Mouse (Mus musculus): Measurements from ENCODE around the gene Opn3. TPM values are rescaled to one million over a fixed set of nuclear protein-coding genes. Genes with fewer than 3 reads are reported as not detected.
A peak's percentile ranks its signal among the peaks of the same experiment; 100 is the strongest.

Opn3 gene
- total RNA-seq (2012; rRNA removed): 0.76 and 0.89 TPM in 2 replicates
- total RNA-seq (2014; rRNA removed): 1.5 and 1.6 TPM in 2 replicates
- polyA plus RNA-seq (2012; ENCODE audit: insufficient read length, low read depth): 2.6 and 2.9 TPM in 2 replicates

GRCm38 (mm10) chr1:175692246-175692996, at the start of gene Opn3, which contains the start of gene Chml:
Gene Opn3, minus strand, starts transcription at chr1:175692776.
Gene Chml, minus strand, starts transcription at chr1:175692901.
- no peak within 1 kb of the TSS for H3K27ac ChIP-seq (ENCODE audit: insufficient read depth, low read depth)
- no peaks in the 10 kb centered on the region for H3K27me3 ChIP-seq (replicated peaks)

DNA sequence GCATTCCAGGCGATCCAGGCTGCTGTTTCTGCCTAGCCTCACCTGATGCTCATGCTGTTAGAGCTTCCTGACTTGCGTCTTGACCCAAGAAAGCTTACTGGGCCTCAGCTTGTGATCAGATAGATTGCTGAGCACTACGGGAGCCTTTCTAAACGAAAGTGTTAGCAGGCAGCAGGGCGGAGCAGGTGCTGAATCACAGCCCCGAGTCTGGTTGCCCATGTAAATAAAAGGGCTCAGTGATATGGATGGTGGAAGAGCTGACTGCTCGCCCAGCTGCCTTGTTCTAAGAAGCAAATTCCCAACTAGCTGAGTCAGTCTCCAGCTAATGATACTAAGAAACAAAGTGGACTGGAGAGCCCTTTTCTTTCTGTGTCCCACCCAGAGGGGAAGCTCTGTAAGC, 33.2 kb upstream of the Opn3 start:
- H3K36me3 ChIP-seq (replicated peaks in 1 of 2; ENCODE audit: control insufficient read depth in 1 of 2, insufficient read depth in 1 of 2, low read length in 1 of 2): no peaks in the 10 kb centered on the region
- H3K27ac ChIP-seq (ENCODE audit: insufficient read depth, low read depth): no peak overlapping the region
- H3K4me3 ChIP-seq (replicated peaks in 1 of 3; ENCODE audit: low read depth in 2 of 3, low read length in 2 of 3, poor library complexity in 1 of 3): no peak overlapping the region
- no peaks in the 10 kb centered on the region for H3K79me2 ChIP-seq (replicated peaks; ENCODE audit: control insufficient read depth, extremely low read depth, insufficient read depth, poor library complexity, severe bottlenecking)
- no peak overlapping the region for H3K9ac ChIP-seq (ENCODE audit: insufficient read depth, low read depth)
- no peak for DNase-seq (ENCODE audit: extremely low read depth)
- dilution Hi-C loops (cut with MboI; ENCODE audit: extremely low pct_ligation_motif_present, extremely low pct_unique_long_range_greater_than_20kb, low sequenced_read_pairs) (no loop called here), in situ Hi-C loops (cut with MboI; ENCODE audit: low pct_ligation_motif_present, low pct_unique_long_range_greater_than_20kb, low sequenced_read_pairs) (no loop called here)
- peak overlapping the region; percentile 32; the same call in 1 of the 2 replicates for H3K4me2 ChIP-seq (ENCODE audit: insufficient read depth, low read depth, poor library complexity, severe bottlenecking)
- no peaks in the 10 kb centered on the region for H3K9me3 ChIP-seq (replicated peaks; ENCODE audit: low read length)
- H3K27me3 ChIP-seq (replicated peaks): no peaks in the 10 kb centered on the region
- H3K4me1 ChIP-seq (ENCODE audit: control insufficient read depth in 1 of 2, insufficient read depth in 2 of 2): no peaks in the 10 kb centered on the region
- no peak for TF ChIP-seq GABPA (IDR thresholded peaks at IDR 0.05; ENCODE audit: insufficient replicate concordance, low read depth, low read length)
- TF ChIP-seq ZKSCAN1 (IDR thresholded peaks at IDR 0.05; ENCODE audit: borderline replicate concordance, low read depth, low read length): no peak
- TF ChIP-seq MAFK (IDR thresholded peaks at IDR 0.05; ENCODE audit: insufficient replicate concordance, low read length): no peak
- no peak for TF ChIP-seq E2F4 (IDR thresholded peaks at IDR 0.05; ENCODE audit: insufficient replicate concordance, low read depth, low read length)
- TF ChIP-seq JUND (conservative IDR thresholded peaks at IDR 0.05; ENCODE audit: low read depth, low read length): no peak
- no peak for TF ChIP-seq BHLHE40 (IDR thresholded peaks at IDR 0.05; ENCODE audit: low read depth, low read length)
- no peak for TF ChIP-seq RCOR1 (conservative IDR thresholded peaks at IDR 0.05; ENCODE audit: low read depth, low read length)
- TF ChIP-seq RAD21 (IDR thresholded peaks at IDR 0.05; ENCODE audit: low read depth, low read length): no peak
- TF ChIP-seq IRF4 (IDR thresholded peaks at IDR 0.05; ENCODE audit: low read depth, low read length): no peak
- TF ChIP-seq CHD2 (IDR thresholded peaks at IDR 0.05; ENCODE audit: low read length): no peak
- TF ChIP-seq POLR2A (IDR thresholded peaks at IDR 0.05; ENCODE audit: low read depth, low read length): no peak
- TF ChIP-seq SMC3 (IDR thresholded peaks at IDR 0.05; ENCODE audit: low read depth, low read length): no peak
- TF ChIP-seq MAX (IDR thresholded peaks at IDR 0.05; ENCODE audit: low read length): no peak
- no peak for TF ChIP-seq ELF1 (IDR thresholded peaks at IDR 0.05; ENCODE audit: low read depth, low read length)

More at GRCm38 (mm10) chr1:175692246-175692996, at the start of gene Opn3, which contains the start of gene Chml:
- Histone ChIP-seq H3K9me3 (replicated peaks; ENCODE audit: low read length) (no peaks in the 10 kb centered on the region), H3K4me1 (ENCODE audit: control insufficient read depth in 1 of 2, insufficient read depth in 2 of 2) (peaks cover 5 to 27% of the 10 kb centered on the region in 2 experiments; a peak in 3 of 4 replicates), H3K36me3 (replicated peaks in 1 of 2; ENCODE audit: control insufficient read depth in 1 of 2, insufficient read depth in 1 of 2, low read length in 1 of 2) (peaks cover 0 to 8% of the 10 kb centered on the region in 2 experiments), H3K9ac (ENCODE audit: insufficient read depth, low read depth) (peak within 1 kb of the TSS; percentile 62), H3K4me2 (ENCODE audit: insufficient read depth, low read depth, poor library complexity, severe bottlenecking) (peak within 1 kb of the TSS; percentile 97), H3K79me2 (replicated peaks; ENCODE audit: control insufficient read depth, extremely low read depth, insufficient read depth, poor library complexity, severe bottlenecking) (no peaks in the 10 kb centered on the region), H3K4me3 (replicated peaks in 1 of 3; ENCODE audit: low read depth in 2 of 3, low read length in 2 of 3, poor library complexity in 1 of 3) (peak within 1 kb of the TSS; percentile 77 to 89 (median 87))
- dilution Hi-C loops (cut with MboI; ENCODE audit: extremely low pct_ligation_motif_present, extremely low pct_unique_long_range_greater_than_20kb, low sequenced_read_pairs): no loop called here
- TF ChIP-seq TBP (conservative IDR thresholded peaks at IDR 0.05; ENCODE audit: low read depth, low read length) (0 out of 2 replicates have a peak, but pooled peaks have one; percentile 15), ZMIZ1 (IDR thresholded peaks at IDR 0.05; ENCODE audit: low read depth, low read length) (peak; percentile 79), IRF4 (IDR thresholded peaks at IDR 0.05; ENCODE audit: low read depth, low read length) (peak; percentile 3; the same call in 1 of the 2 replicates), MXI1 (IDR thresholded peaks at IDR 0.05; ENCODE audit: low read depth, low read length) (peak; percentile 25; the same call in 1 of the 2 replicates), MAX (IDR thresholded peaks at IDR 0.05; ENCODE audit: low read length) (0 out of 2 replicates have a peak, but pooled peaks have one; percentile 13), POLR2A (IDR thresholded peaks at IDR 0.05; ENCODE audit: low read depth, low read length) (peak; percentile 89), TCF12 (IDR thresholded peaks at IDR 0.05; ENCODE audit: low read depth, low read length) (peak; percentile 78), EP300 (IDR thresholded peaks at IDR 0.05; ENCODE audit: low read length) (no peak), ELF1 (IDR thresholded peaks at IDR 0.05; ENCODE audit: low read depth, low read length) (peak; percentile 90), BHLHE40 (IDR thresholded peaks at IDR 0.05; ENCODE audit: low read depth, low read length) (no peak), NRF1 (IDR thresholded peaks at IDR 0.05; ENCODE audit: low read depth, low read length) (peak; percentile 23; the same call in 1 of the 2 replicates), MEF2A (IDR thresholded peaks at IDR 0.05; ENCODE audit: borderline replicate concordance, low read depth, low read length) (no peak; the same call in 1 of the 2 replicates), ZNF384 (IDR thresholded peaks at IDR 0.05; ENCODE audit: low read depth, low read length) (no peak), NELFE (IDR thresholded peaks at IDR 0.05; ENCODE audit: low read depth, low read length) (peak; percentile 89), ETS1 (conservative IDR thresholded peaks at IDR 0.05; ENCODE audit: low read depth, low read length) (no peak)
- in situ Hi-C loops (cut with MboI; ENCODE audit: low pct_ligation_motif_present, low pct_unique_long_range_greater_than_20kb, low sequenced_read_pairs): no loop called here
- peak; percentile 99 for DNase-seq (ENCODE audit: extremely low read depth)

Measured in CH12.LX (cell line).